Mouse (Mus musculus): Measurements from ENCODE around the gene Trit1.

GRCm38 (mm10) chr4:123078231-123078630 is 61.8 kb downstream of the Trit1 start:
- TF ChIP-seq EP300 (IDR thresholded peaks at IDR 0.05; ENCODE audit: insufficient read depth, low read depth, low read length) (no peak), CTCF (IDR thresholded peaks at IDR 0.05) (no peak), POLR2A (IDR thresholded peaks at IDR 0.05; ENCODE audit: insufficient read depth, low read depth, low read length) (no peak)

Data from heart, adult 2 months (tissue).